Mouse (Mus musculus) heart, postnatal 0 days (tissue): ENCODE results near the gene Ccdc97. TPM values are rescaled to one million over a fixed set of nuclear protein-coding genes. Genes with fewer than 3 reads are reported as not detected.
"Not testable (repeated sequence)": the region's sequence is repeated elsewhere in the genome, so short reads cannot be mapped to it uniquely, and the experiment has no call there.

ENCODE experiments used
- ATAC-seq: fragments of 200-750 bp; cut with Nextera tagmentation; 2 replicates; pipeline ENCODE4 v1.8.0; 2017; ENCODE audit warnings: low read depth, moderate number of reproducible peaks, moderate library complexity; ENCODE audit not compliant: insufficient read depth
- DNase-seq: peaks from one replicate; pipeline ENCODE4 v3.0.0-alpha.2; 2016; ENCODE audit warnings: low spot score
- H3K27ac ChIP-seq: fragments of 300-500 bp; sonication (generic); 2 replicates; pipeline ENCODE4 v1.5.1; 2014; ENCODE audit warnings: low read depth, mild to moderate bottlenecking
- H3K27me3 ChIP-seq: fragments of 300-500 bp; sonication (generic); 2 replicates; pipeline ENCODE4 v1.6.1; 2014; ENCODE audit warnings: low read length, mixed read lengths; ENCODE audit not compliant: control insufficient read depth, insufficient read depth
- H3K36me3 ChIP-seq: fragments of 300-500 bp; sonication (generic); replicated peaks from 2 replicates; pipeline ENCODE4 v1.6.1; 2014; ENCODE audit warnings: low read length, mixed read lengths; ENCODE audit not compliant: control insufficient read depth, insufficient read depth
- H3K4me1 ChIP-seq: fragments of 300-500 bp; sonication (generic); 2 replicates; pipeline ENCODE4 v1.6.1; 2014; ENCODE audit warnings: antibody characterized with exemption; ENCODE audit not compliant: control insufficient read depth, insufficient read depth
- H3K4me2 ChIP-seq: fragments of 300-500 bp; sonication (generic); 2 replicates; pipeline ENCODE4 v1.6.1; 2014; ENCODE audit warnings: low read depth, mild to moderate bottlenecking, low read length, moderate library complexity
- H3K4me3 ChIP-seq: fragments of 300-500 bp; sonication (generic); 2 replicates; pipeline ENCODE4 v1.5.1; 2014; ENCODE audit warnings: low read depth, low read length
- H3K9ac ChIP-seq: fragments of 300-500 bp; sonication (generic); replicated peaks from 2 replicates; pipeline ENCODE4 v1.6.1; 2014; ENCODE audit warnings: low read depth, low read length, mixed read lengths
- H3K9me3 ChIP-seq: fragments of 300-500 bp; sonication (generic); replicated peaks from 2 replicates; pipeline ENCODE4 v1.6.1; 2016; ENCODE audit warnings: low read length; ENCODE audit not compliant: control insufficient read depth
- CTCF ChIP-seq: IDR thresholded peaks from 2 replicates; pipeline ENCODE4 v1.5.1; 2016; ENCODE audit warnings: antibody characterized with exemption, control low read depth, low read depth
- EP300 ChIP-seq: IDR thresholded peaks from 2 replicates; pipeline ENCODE4 v1.6.1; 2016; ENCODE audit warnings: antibody characterized with exemption, low read depth
- WGBS: fragments of 180-500 bp; shearing (Covaris S2); extraction: QIAGEN DNeasy Blood & Tissue Kit; methylation state at CpG from one replicate; pipeline ENCODE4 v1.1.7; 2014; 5-methylcytosine and 5-hydroxymethylcytosine counted together
- polyA plus RNA-seq: library from polyadenylated mRNA; unstranded; fragments of >200 nt; fragmentation: Nextera tagmentation; extraction: Ambion mirVana; gene quantifications from 2 replicates; pipeline ENCODE4 v1.2.1, GENCODE M21; 2015
- total RNA-seq: library from RNA; depleted of rRNA; stranded (reverse); fragments of >200 nt; gene quantifications from 2 replicates; pipeline ENCODE4 v1.2.3, GENCODE M21; 2014; ENCODE audit warnings: low replicate concordance

Ccdc97 gene
- total and polyA plus RNA-seq, 2 experiments from 2014 or later, result 11.6 to 13.3 TPM

GRCm38 (mm10) chr7:25731294-25732055 lies 12.6 kb upstream of the Ccdc97 start:
- Histone ChIP-seq H3K27ac (peak overlapping the region; percentile 73), H3K36me3 (peaks cover 98% of the 10 kb centered on the region), H3K4me1 (no peaks in the 10 kb centered on the region), H3K4me2 (no peak overlapping the region), H3K27me3 (no peaks in the 10 kb centered on the region), H3K9ac (no peak overlapping the region), H3K4me3 (no peak overlapping the region), H3K9me3 (no peaks in the 10 kb centered on the region)
- no peak for DNase-seq
- 61% methylated on average over 8 of the region's 8 CpGs for WGBS
- peak; percentile 42; the same call in 1 of the 2 replicates for ATAC-seq
- TF ChIP-seq EP300 (no peak), CTCF (no peak)

DNA sequence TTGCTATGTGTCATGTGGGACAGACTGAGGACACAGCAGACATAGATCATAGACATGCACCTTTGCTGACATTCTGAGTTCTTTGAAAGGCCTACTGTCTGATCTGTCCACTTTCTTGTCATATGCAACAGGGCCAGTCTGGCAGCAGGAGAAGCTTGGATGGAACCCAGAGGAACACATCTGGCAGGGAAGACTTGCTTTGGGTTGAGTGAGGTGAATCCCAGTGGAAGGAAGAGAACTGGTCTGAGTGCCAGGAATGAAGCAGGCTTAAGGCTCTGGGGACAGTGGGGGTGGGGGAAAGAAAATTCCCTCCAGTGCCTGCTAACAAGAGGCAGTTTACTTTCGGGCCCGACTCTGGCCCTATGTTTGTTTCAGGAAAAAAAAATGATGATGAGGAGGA lies 11.0 kb upstream of the Ccdc97 start:
- TF ChIP-seq CTCF, result no peak
- no peak for TF ChIP-seq EP300
- H3K36me3 ChIP-seq, result peaks cover 98% of the 10 kb centered on the region
- H3K9ac ChIP-seq, result no peak overlapping the region
- ATAC-seq, result 0 out of 2 replicates have a peak, but pooled peaks have one; percentile 34
- no peaks in the 10 kb centered on the region for H3K27me3 ChIP-seq
- WGBS, result 78% methylated on average over 2 of the region's 2 CpGs
- H3K4me1 ChIP-seq, result no peaks in the 10 kb centered on the region
- no peak overlapping the region for H3K4me3 ChIP-seq
- DNase-seq, result no peak
- H3K27ac ChIP-seq, result peak overlapping the region; percentile 46; the same call in 1 of the 2 replicates
- H3K4me2 ChIP-seq, result no peak overlapping the region
- no peaks in the 10 kb centered on the region for H3K9me3 ChIP-seq

- TF ChIP-seq EP300, result no peak
- no peak overlapping the region for H3K9ac ChIP-seq
- ATAC-seq (peak; percentile 68), DNase-seq (no peak)
- no peak overlapping the region for H3K4me3 ChIP-seq
- no peaks in the 10 kb centered on the region for H3K9me3 ChIP-seq
- no peak overlapping the region for H3K4me2 ChIP-seq
- H3K27me3 ChIP-seq, result no peaks in the 10 kb centered on the region
- no peaks in the 10 kb centered on the region for H3K4me1 ChIP-seq
- H3K27ac ChIP-seq, result peak overlapping the region; percentile 46
- WGBS, result 31% methylated on average over 2 of the region's 2 CpGs
- H3K36me3 ChIP-seq, result peaks cover 98% of the 10 kb centered on the region
These were observed 10.5 kb upstream of the Ccdc97 start for GRCm38 (mm10) chr7:25729396-25729795.

DNA sequence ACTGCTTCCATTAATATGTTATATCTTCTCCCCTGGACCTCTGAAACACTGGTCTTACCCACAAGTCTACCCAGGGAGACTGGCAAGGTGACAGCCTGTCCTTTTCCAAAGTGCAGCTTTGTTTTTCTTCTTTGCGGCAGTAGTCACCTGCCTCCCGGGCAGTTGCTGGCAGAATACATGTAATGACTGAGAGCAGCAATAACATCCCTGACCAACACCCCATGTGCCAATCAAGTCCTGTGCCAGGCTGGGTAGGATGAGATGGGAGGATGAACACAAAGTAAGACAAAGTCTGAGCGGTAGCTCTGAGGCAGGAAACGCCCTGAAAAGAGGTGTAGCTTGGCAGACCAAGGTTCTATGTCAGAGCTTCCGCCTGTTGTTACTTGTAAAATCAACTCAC lies 8.9 kb upstream of the Ccdc97 start:
- no peak for ATAC-seq
- DNase-seq, result no peak
- H3K4me1 ChIP-seq, result no peaks in the 10 kb centered on the region
- H3K9me3 ChIP-seq, result no peaks in the 10 kb centered on the region
- H3K36me3 ChIP-seq, result peaks cover 98% of the 10 kb centered on the region
- H3K4me3 ChIP-seq, result no peak overlapping the region
- WGBS, result 92% methylated on average over 5 of the region's 5 CpGs
- H3K4me2 ChIP-seq, result no peak overlapping the region
- no peak overlapping the region for H3K27ac ChIP-seq
- no peaks in the 10 kb centered on the region for H3K27me3 ChIP-seq
- TF ChIP-seq CTCF (no peak), EP300 (no peak)
- H3K9ac ChIP-seq, result no peak overlapping the region

DNA sequence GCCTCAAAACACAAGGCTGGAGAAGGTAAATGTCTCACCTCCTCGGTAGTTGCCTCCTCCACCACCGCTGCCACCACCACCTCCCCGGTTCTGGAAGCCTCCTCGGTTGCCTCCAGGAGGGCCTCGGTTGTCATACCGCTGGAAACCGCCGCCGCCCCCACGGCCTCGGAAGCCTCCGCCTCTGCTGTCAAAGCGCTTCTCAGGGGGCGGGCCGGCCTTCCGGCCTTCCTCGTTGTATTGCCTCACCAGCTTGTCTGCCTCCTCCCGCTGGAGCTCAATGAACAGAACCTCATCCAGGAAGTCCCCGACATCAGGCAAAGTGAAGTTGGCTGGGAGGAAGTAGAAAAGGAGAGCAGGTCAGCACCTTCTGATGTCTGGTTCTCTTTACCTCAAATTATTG lies 7.0 kb upstream of the Ccdc97 start:
- Histone ChIP-seq H3K4me2 (no peak overlapping the region), H3K9me3 (no peaks in the 10 kb centered on the region), H3K9ac (no peak overlapping the region), H3K27ac (no peak overlapping the region), H3K4me3 (no peak overlapping the region), H3K4me1 (no peaks in the 10 kb centered on the region), H3K36me3 (peaks cover 96% of the 10 kb centered on the region), H3K27me3 (no peaks in the 10 kb centered on the region)
- 75% methylated on average over 19 of the region's 19 CpGs for WGBS
- ATAC-seq, result no peak
- DNase-seq, result no peak
- no peak for TF ChIP-seq CTCF
- TF ChIP-seq EP300, result no peak

DNA sequence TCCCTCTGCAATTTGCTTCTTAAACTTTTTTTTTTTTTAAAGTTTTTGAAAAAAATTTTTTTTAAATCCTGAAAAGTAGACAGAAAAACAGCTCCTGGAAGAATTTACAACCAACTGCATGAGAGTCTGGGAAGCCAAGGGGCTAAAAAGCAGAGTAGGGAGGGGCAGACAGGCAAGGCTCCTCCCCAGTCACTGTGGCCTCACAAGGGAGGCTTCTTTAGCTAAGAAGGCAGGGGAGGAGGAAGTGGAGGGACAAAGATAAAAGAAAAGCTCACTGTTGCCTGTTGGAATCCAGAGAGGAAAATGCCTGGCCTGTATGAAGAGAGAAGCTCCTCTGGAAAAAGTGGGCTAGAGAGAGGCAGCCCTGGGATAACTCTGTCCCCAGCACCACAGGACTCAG lies 2.9 kb upstream of the Ccdc97 start:
- not testable (repeated sequence) for H3K27ac ChIP-seq, H3K9me3 ChIP-seq, ATAC-seq, H3K9ac ChIP-seq, H3K4me3 ChIP-seq, H3K27me3 ChIP-seq, H3K4me2 ChIP-seq, DNase-seq
- Histone ChIP-seq H3K36me3 (peaks cover 64% of the 10 kb centered on the region), H3K4me1 (peaks cover 18% of the 10 kb centered on the region)
